Comparison of ENCODE assay signal across 14 mouse cellular contexts in genomic region chr12:24762253-24762652, GRCm38 (mm10). TPM values are rescaled to one million over a fixed set of nuclear protein-coding genes. Genes with fewer than 3 reads are reported as not detected.
DNase-seq lines count a peak whose midpoint lies in the region; ATAC-seq and TF ChIP-seq lines count a peak whose summit lies in the region.
"Had no signal": no experiment of that assay in that cellular context is flagged by ENCODE, and none has a peak within 500 bp of the region (broad histone marks: within the 10 kb centered on the region; RNA-seq: fewer than 3 reads in every experiment).

No protein-coding gene starts in this region.

- H3K4me3 ChIP-seq in kidney, postnatal 0 days (replicated peaks; ENCODE audit: low read depth, low read length): 0 out of 2 replicates have a peak overlapping the region, but pooled peaks have one; percentile 5
- no peak overlapping the region for H3K4me3 ChIP-seq in embryonic facial prominence, embryonic 14.5 days (ENCODE audit: low read depth, low read length)
- H3K4me3 ChIP-seq in macrophage (ENCODE audit: inconsistent target): peak overlapping the region; percentile 18; the same call in 1 of the 2 replicates
- H3K4me3 ChIP-seq: hindbrain, embryonic 15.5 days; left cerebral cortex, adult 2 months had no signal

- H3K9ac ChIP-seq in kidney, postnatal 0 days (ENCODE audit: low read depth, low read length): no peak overlapping the region
- no peak overlapping the region for H3K9ac ChIP-seq in embryonic facial prominence, embryonic 14.5 days (ENCODE audit: low read depth, low read length)
- H3K9ac ChIP-seq: hindbrain, embryonic 15.5 days had no signal

- no peaks in the 10 kb centered on the region for H3K79me2 ChIP-seq in macrophage (ENCODE audit: inconsistent target)

- H3K27me3 ChIP-seq in kidney, postnatal 0 days (ENCODE audit: insufficient read depth, low read length): no peaks in the 10 kb centered on the region
- H3K27me3 ChIP-seq in embryonic facial prominence, embryonic 14.5 days (replicated peaks; ENCODE audit: control insufficient read depth, insufficient read depth, low read length): no peaks in the 10 kb centered on the region
- H3K27me3 ChIP-seq: hindbrain, embryonic 15.5 days had no signal

- no peak for TF ChIP-seq CTCF in kidney, postnatal 0 days (IDR thresholded peaks at IDR 0.05; ENCODE audit: low read depth)

- H3K9me3 ChIP-seq in kidney, postnatal 0 days (replicated peaks; ENCODE audit: low read length): no peaks in the 10 kb centered on the region
- no peaks in the 10 kb centered on the region for H3K9me3 ChIP-seq in embryonic facial prominence, embryonic 14.5 days (ENCODE audit: control insufficient read depth, low read length)
- H3K9me3 ChIP-seq: G1E; hindbrain, embryonic 15.5 days had no signal

- H3K36me3 ChIP-seq in kidney, postnatal 0 days (ENCODE audit: insufficient read depth, low read length): no peaks in the 10 kb centered on the region
- no peaks in the 10 kb centered on the region for H3K36me3 ChIP-seq in embryonic facial prominence, embryonic 14.5 days (ENCODE audit: control insufficient read depth, insufficient read depth, low read length)
- no peaks in the 10 kb centered on the region for H3K36me3 ChIP-seq in macrophage (ENCODE audit: inconsistent target)
- H3K36me3 ChIP-seq: G1E; hindbrain, embryonic 15.5 days had no signal

- WGBS in kidney, postnatal 0 days: 10% methylated on average over 3 of the region's 3 CpGs
- 4% methylated on average over 3 of the region's 3 CpGs for WGBS in embryonic facial prominence, embryonic 14.5 days
- WGBS in macrophage (ENCODE audit: missing documents): 26% methylated on average over 3 of the region's 3 CpGs

- no peaks in the 10 kb centered on the region; the same call in 1 of the 2 replicates for H3K4me1 ChIP-seq in kidney, postnatal 0 days (replicated peaks; ENCODE audit: insufficient read depth, low read length)
- peaks cover 11% of the 10 kb centered on the region for H3K4me1 ChIP-seq in embryonic facial prominence, embryonic 14.5 days (ENCODE audit: control insufficient read depth, insufficient read depth, low read length)

- H3K27ac ChIP-seq in kidney, postnatal 0 days: no peak overlapping the region
- no peak overlapping the region for H3K27ac ChIP-seq in embryonic facial prominence, embryonic 14.5 days (replicated peaks; ENCODE audit: low read depth, low read length)
- H3K27ac ChIP-seq in macrophage: no peak overlapping the region
- H3K27ac ChIP-seq: hindbrain, embryonic 15.5 days; left cerebral cortex, adult 2 months had no signal

- no peak for ATAC-seq in kidney, postnatal 0 days (replicated peaks; ENCODE audit: low FRiP score, low read depth)
- no peak for ATAC-seq in embryonic facial prominence, embryonic 14.5 days (ENCODE audit: low read depth)

- H3K4me2 ChIP-seq in kidney, postnatal 0 days (ENCODE audit: low read length): peak overlapping the region; percentile 16; the same call in 1 of the 2 replicates
- peak overlapping the region; percentile 26; the same call in 1 of the 2 replicates for H3K4me2 ChIP-seq in embryonic facial prominence, embryonic 14.5 days (ENCODE audit: low read depth, low read length)
- H3K4me2 ChIP-seq: hindbrain, embryonic 15.5 days had no signal

- DNase-seq in kidney, postnatal 0 days (ENCODE audit: low spot score): peak; percentile 68
- no peak for DNase-seq in kidney, adult 11 months
- DNase-seq in embryo, embryonic 10 days (ENCODE audit: low spot score): peak; percentile 46
- no peak for DNase-seq in embryonic facial prominence, embryonic 14.5 days (ENCODE audit: low spot score)
- no peak for DNase-seq in lung, postnatal 4 days
- DNase-seq in left cerebral cortex, adult 18-20 months (ENCODE audit: low spot score in 2 of 2): no peak
- DNase-seq: adrenal gland, postnatal 10 days; cerebellum, adult 8-10 months; heart, adult 18-20 months; lung, postnatal 10 days had no signal

RNA-seq across cellular contexts. Expression of gene Rrm2, which starts 54.2 kb away (rescaled TPM):
- 101 and 136 TPM in 2 replicates for polyA plus RNA-seq in kidney, postnatal 0 days (2015; fragmentation: Nextera tagmentation; extraction: Ambion mirVana)
- polyA plus RNA-seq in embryonic facial prominence, embryonic 14.5 days (2014; fragmentation: Nextera tagmentation; extraction: Ambion mirVana): 120 and 138 TPM in 2 replicates
- 10 to 100 TPM in 2 of 26 experiments, 1 to 10 TPM in 18, under 1 TPM in 4, not detected in 2; 0.38 to 14.6 (median 3.1) TPM for total RNA-seq in macrophage (2018; cell fraction: chromatin; rRNA removed)
- 1 to 10 TPM; 2.1 to 9.9 (median 4.3) TPM for total RNA-seq in macrophage (2018; cell fraction: cytosol; rRNA removed)
- total RNA-seq in macrophage (2018; cell fraction: nucleus; rRNA removed): 10 to 100 TPM in 1 of 26 experiments, 1 to 10 TPM in 22, under 1 TPM in 3; 0.59 to 57.8 (median 1.9) TPM
- polyA plus RNA-seq in macrophage (2018): 1.3 to 36.1 TPM (median 10.5 TPM) in 3 replicates
- 1 to 10 TPM; 1.2 to 1.4 TPM for total RNA-seq in left cerebral cortex, adult 18-20 months (2021)

Comparison
In these comparisons a context has a peak if more than half of its experiments do, and no peak if none do; other contexts are left out.
1. DNase-seq: peak in kidney, postnatal 0 days (single experiment) and embryo, embryonic 10 days (single experiment); none in kidney, adult 11 months (single experiment), embryonic facial prominence, embryonic 14.5 days (single experiment), lung, postnatal 4 days (0 of 2) and left cerebral cortex, adult 18-20 months (0 of 2).